Mouse (Mus musculus) cerebellum, adult 18-20 months (tissue): Measurements from ENCODE around the gene Rasgef1b.

ENCODE experiments used
- DNase-seq, 2 experiments: peaks; one replicate each; pipeline ENCODE4 v3.0.0; 2021

Gene Rasgef1b

DNA sequence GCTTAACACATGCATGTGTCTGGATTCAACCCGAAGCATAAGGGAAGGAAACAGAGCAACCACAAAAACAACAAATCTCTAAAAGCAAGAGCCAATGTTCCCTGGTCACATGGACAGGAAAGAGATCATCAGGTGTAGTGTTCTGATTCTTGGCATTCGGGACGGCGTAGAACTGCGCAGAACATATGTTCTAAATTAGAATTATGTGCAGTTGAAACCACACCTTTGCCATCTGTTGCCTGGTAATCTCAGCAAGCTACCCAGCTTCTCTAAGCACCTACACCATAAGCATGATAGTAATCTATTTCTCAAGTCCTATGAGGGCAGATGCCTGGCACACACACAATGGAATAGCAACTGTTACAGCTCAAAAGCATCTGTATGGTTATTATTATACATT lies 27.1 kb downstream of the Rasgef1b start:
- peak; percentile 28 to 29 for DNase-seq

DNA sequence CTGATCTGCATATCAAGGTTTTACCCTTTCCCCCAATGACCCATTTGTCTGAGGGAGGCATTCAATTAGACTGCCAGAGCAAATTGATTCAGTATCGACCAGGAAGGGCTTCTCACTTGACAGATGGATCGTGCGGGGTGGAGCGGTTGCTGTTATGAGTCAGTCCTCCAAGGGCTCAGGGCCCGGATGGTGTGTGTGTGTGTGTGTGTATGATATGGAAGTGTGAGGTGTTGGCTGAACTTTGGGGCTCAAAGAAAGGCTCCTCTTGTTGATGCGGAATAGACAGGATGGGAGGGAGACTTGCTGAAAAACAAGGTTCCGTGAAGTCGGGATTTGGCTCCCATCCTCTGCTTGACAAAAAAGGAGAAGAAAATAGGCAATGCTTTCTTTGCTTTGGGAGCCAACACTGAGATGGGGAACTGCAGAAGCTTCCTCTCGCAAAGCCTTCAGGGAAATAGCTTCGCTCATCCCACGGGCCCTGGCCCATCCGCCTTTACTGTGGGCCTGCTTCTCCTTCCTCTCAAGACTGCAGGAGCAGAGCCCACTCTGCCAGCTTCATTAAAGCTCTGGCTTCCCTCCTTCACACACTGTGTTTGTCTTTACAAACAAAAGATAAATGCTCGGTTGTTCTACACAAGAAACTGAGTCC lies 34.0 kb downstream of the Rasgef1b start:
- DNase-seq = no peak

DNA sequence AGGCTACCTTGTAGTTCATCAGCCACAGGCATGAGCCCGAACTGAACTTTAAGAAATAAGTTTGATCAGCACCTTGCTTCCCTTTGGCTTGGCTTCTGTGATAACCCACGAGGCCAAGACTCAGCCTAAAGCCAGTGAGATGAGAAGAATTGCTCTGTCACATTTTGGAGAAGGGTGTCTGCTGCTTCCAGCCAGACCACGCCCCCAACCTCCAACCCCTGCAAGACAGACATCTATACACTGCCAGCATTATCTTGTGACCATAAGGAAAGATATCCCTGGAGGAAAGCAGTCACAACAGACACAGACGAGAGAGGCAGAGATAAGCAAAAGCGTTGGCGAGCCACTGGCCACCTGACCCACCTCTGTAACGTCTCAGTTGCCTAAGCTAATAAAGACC lies 39.0 kb downstream of the Rasgef1b start:
- no peak for DNase-seq

DNA sequence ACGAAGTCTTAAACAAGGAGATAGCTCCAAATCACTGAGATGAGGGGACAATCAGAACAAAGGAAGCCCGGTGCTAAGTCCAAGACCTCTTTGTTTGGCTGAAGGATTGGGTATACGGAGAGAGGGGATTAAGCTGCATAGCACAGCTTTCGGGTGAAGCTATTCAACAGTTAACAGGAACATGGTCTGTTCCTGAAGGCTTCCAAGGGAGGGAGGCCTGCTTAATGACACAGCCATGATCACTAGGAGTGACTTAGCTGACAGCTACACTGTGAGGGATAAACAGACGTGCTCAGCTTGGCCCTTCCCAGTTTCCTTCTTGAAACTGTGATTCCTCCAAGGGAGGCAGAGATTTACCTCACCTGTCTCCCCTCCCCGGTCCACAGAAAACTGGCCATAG lies 41.0 kb downstream of the Rasgef1b start:
- no peak for DNase-seq

DNA sequence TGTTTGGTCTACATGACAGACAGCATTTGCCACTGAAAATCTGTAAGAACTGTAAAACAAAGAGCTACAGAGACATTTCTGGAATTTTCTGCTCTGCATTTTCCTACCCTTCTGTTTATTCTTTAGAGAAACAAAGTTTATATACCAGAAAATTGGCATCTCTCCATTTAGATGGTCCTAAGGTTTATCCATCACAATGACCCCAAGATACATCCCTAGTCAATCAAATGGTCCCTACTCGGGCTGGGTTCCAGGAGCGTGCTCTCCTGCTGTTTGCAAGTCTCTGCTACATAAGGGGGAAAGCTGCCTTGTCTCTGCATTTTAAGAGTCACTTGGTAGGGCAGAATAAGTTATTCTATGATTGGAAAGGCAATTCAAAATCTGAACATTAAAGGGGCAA lies 44.8 kb downstream of the Rasgef1b start:
- DNase-seq = no peak

DNA sequence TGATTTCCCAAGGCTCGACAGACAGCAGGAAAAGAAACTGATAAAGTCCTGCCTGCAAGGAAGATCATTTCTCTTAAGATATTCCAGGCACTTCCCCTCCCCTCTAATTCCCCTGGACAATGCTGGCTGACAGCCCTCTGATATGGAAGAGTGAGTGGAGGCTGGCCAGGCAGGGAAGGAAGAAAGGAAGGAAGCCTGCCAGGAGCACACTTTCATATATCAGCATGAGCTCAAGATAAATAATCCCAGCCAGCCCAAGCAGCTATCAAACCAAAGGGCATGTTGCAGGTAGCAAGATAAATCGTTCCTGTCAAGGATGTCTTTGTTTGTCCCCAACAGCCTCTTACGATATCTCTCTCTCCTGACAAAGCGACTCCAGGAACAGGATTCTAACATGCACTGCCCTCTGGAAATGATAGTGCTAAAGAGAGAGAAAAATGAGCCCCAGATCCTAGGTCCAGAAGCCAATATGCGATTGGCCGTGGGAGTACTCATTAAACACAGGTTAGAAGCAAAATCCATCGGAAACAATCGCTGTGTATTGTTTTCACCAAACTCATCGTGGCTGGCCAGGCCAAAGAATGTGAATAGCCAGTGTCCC lies 58.8 kb downstream of the Rasgef1b start:
- peak in 1 of 2 experiments; percentile 5 for DNase-seq

DNA sequence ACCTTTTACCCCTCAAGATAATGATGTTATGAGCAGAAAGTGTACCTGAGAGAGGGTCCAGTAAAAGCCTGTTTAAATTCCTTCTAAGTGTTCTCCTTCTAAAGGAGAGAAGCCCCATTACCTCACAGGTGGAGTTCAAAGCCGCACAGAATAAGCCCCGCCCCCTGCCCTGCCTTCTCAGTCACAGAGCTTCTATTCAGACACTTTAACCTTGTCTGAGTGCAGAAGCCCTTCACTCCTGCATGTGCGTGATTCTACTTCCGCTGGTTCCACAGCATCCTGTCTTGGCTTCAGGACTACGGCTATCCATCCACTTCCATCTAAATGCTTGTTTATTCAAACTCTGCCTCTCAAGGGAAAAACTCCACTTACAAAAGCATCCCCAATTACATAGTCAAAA lies 72.8 kb downstream of the Rasgef1b start:
- no peak for DNase-seq

DNA sequence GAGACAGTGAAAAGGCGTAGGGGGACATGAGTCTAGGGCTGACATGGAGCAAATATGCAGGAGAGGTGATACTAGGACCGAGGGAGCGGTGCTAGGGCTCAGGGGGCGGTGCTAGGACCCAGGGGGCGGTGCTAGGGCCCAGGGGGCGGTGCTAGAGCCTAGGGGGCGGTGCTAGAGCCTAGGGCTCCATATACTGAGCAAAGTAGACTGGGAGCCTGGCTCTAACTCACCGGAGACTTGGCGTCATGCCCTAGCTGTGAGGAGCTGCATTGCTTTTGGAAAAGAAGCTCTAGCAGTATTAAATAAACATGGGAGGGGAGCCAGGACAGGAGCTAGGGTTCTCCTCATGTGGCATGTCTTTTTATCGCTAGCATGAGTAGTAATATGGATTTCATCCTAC lies 75.9 kb downstream of the Rasgef1b start:
- peak in 1 of 2 experiments; percentile 5 for DNase-seq

DNA sequence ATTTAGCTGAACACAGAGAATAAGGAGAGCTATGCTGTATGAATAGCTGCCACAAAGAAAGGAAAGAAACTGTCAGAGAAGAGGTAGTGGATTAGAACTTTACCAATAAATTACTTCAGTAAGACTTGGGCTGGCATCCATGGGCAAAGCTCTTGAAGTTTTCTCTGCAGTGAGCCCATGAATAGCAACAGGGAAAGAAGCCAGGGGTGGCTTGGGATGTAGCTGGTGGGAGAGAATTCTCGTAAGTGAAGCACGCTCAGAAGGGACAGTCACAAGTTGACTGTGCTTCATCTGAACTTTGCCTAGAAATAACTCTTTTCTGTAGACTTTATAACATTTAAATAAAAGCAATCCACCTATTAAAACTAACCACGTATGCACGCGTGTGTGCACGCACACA lies 87.5 kb downstream of the Rasgef1b start:
- DNase-seq = no peak

DNA sequence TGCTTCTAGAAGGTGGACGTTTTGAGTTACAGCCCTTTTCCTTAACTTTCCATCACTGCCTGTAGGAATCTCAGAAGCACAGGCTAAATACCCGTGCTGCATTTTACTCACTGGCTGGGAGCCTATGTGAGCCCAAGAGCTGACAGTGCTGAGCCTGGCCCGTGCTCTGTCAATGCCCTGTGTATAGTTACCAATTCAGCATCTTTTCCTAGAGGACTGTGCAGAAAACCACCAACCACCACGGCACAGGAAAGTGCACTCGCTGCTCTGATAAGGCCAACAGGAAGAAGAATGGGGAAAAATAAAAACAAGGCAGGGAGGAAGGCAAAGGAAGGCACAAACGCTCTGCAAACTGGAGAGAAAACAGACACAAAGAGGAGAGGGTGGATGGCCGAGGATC lies 92.3 kb downstream of the Rasgef1b start:
- DNase-seq = no peak

DNA sequence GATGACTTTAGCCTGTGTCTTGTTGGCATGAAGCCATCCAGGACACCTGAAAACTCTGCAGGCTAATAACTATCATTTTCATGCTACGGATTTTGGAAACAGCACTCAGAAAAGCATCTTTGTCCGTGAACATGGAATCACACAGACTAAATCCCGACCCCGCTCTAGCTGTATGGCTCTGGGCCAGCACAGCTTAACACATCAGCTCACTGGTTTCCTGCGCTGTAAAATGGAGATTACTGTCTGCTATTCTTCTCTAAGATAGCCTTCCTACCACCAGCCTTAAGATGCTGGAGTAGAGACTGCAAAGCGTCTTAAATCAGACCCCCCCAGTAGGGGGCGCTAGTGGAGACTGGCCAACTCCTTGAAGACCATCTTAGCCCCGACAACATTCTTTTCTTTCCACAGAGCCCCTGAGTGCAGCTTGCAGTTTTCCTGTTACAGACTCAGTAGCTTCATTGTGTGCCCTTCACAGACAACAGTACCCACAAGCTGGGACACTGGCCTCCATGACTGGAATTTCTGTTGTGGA lies 94.8 kb downstream of the Rasgef1b start:
- peak in 1 of 2 experiments; percentile 22 for DNase-seq

DNA sequence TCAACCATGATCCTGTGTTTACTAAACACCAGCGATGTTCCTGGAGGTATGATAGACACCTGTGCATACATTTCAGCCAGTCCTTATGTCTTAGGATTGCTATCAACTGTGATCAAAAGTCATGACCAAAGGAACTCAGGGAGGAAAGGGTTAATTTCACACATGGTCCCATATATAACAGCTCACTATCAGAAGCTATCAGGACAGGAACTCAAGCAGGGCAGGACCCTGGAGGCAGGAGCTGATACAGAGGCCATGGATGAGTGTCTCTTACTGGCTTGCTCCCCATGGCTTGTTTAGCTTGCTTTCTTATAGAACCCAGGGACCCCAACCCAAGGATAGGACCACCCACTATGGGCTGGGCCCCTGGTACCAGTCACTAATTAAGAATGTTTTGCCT lies 95.3 kb downstream of the Rasgef1b start:
- no peak for DNase-seq

DNA sequence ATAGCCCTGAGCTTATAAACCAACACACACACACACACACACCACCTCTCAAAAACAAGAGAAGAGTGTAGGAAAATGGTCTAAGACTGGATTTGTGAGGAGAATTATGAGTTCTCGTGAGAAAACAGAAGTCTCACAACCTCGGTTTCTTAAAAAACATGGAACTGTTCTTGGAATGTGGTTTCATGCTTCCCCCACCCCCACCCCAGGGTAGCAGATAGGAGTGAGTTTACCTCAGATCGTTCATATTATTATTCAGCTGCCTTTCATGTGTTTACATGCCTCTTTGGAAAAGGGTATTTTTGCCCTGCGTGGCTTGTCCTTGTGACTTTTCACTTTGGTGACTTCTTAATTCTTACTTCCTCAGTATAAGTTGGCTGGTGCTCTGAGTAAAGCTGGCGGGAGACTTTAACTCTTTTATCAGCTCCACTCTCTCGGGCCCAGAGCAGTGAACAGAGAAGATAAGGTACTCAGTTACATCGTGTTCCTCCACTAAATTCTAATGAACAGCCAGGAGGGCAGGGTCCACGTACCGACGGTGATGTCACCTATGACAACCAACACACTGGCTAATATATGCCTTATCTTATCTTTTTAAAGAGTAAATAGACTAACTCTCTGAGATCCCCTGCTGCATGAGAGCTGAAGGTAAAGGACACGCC lies 96.1 kb downstream of the Rasgef1b start:
- DNase-seq = no peak

DNA sequence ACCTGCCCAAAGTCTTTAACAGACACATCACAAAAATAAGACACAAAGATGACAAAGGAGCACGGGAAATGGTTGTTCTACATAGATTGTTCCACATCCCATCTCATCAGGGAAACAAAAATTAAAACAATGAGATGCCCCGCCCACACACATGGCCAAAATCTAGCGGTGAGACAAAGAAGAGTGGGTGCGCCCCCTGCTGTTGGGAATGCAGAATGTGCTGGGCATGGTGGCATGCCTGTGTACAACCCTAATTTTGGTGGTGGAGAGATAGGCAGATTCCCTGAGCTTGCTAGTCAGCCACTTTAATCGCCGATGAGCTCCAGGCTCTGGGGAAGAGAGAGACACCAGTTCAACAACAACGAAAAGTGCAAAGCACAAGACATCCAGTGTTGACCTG lies 98.8 kb downstream of the Rasgef1b start:
- DNase-seq = peak; percentile 38 to 53

DNA sequence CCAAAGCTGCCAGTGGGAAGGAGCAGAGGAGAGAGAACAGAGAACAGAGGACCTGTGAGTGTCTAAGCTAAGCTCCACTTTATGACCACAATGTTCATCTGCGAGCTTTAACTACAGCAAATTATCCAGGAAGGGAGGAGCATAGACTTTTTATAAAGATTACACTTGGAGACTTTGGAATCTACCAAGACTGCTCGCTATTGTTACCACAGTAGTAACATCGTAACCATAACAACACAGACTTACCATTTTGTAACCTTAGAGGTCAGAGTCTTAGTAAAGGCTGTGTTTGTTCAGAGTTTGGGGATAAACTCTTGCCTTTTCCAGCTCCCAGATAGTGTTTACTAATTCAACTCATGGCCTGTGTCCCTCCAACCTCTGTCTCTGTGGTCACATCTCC lies 103.3 kb downstream of the Rasgef1b start:
- DNase-seq = no peak

DNA sequence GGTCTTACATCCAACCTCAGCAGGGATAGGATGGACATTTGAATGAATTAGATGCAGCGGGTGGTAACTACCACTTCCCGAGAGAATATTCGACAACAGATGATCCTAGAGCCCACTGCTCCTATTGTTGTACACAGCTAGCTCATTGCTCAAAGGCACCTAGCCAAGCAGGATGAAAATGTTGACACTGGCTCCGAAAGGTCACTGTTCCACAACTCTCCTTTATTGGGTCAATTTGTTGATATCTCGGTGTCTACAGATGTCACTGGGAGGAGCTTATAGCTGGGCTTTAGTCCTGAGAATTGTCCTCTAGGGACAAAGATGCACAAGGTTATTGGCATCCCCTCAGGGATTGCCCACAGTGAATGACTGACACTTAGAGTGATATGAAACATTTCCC lies 108.1 kb downstream of the Rasgef1b start:
- no peak for DNase-seq

DNA sequence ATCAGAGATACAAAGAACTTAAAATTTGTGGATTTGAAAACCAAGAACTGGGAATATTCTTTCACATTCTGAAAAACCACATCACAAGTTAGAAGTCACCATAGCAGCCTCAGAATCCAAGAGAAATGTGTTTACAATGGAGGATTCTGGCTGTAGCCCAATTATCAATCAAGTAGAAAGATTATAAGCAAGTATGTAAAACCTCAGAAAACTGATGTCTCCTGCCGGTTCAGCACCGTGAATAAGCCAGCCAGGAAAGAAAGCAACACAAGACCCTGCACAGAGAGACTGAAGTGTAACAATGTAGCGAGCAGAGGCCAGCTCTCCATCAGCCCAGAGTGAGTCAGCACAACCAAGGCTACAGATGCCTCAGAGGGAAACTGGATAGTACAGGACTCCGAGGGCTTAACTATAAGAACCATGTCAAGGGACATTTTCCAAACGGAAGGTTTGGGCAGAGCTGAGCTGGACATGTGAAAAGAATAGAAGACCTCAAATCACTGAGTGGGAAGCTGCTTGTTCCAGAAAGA lies 111.5 kb downstream of the Rasgef1b start:
- no peak for DNase-seq

DNA sequence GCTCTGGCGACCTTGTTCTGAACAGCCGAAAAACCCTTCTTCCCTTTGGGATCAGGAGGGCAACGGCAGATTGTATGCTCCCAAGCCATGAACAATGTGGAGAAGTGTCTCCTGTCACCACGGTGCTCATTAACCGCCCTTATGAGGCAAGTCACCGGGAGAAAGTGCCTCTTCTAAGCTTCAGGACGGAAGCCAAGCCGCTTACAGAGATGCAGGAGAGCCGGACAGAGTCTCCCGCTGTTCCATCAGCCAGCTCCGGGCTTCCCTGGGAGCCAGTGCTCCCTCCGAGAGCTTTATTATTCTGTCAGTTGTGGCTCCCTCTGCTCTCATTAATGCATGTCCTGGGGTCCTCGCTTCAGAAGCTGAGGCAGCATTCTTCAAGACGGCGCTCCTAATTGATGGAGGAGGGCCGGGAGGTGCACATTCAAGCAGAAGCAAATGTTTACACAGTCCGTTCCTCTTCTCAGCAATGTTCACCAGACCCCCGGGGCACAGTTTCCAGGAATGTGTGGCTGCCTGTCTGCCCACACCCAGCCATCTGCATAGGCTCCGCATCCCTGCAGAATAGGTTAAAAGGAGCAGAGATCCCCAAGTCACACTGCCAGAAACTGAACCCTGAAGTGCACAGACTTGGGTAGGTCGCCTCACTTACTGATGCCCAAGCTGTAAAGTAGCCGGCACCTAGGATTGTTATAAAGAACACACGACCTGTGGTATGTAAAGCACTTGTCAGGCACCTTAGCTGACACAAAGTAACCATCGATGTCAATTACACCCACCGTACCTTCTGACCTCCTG lies 115.3 kb downstream of the Rasgef1b start:
- no peak for DNase-seq

DNA sequence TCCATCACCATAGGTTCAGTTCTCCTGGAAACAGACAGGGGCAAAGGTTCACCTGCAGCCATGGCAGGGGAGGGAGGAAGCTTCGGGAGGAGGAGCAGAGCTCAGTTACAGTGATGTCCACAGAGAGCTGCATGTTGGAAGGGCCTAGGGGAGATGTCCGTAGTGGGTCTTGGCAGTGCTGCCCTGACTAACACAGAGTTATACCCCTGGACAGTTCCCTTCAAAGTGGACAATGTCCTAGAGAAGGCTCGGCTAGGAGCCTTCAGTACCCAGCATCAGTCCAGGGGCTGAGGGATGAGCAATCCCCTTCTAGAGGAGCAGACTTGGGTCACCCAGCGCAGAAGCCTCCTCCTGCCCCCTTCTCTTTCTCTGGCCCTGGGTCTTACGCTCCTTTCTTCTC lies 121.3 kb downstream of the Rasgef1b start:
- DNase-seq = no peak

DNA sequence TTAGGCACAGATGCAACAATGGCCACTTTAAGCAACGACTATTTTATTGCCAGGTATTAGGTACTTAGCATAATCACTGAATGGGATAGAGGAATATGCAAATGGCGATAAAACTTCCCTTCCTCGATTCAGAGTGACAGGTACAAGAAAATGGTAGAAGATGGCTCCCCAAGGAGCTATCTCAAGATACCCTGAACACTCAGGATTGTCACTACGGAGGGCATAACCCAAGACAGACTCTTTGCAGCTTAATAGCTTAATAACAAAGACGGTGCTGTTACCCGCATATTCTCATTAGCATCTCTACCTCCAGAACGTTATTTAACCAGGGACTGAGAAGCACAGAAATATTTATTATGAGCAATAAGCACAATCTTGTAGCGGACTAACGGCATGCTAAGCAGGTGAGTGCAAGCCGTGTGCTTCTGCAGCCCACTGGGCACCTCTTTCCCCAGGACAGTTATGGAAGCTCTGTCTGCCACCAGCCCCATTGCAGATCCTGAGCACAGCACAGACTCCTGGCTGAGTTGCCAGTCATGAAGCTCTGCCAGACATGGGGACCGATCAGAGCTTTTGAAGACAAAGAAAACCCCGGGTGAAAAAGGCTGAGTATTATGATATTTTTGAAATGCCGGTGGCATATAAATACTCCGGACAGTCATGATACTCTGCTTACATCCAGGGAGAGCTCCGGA lies 122.6 kb downstream of the Rasgef1b start:
- DNase-seq = no peak

DNA sequence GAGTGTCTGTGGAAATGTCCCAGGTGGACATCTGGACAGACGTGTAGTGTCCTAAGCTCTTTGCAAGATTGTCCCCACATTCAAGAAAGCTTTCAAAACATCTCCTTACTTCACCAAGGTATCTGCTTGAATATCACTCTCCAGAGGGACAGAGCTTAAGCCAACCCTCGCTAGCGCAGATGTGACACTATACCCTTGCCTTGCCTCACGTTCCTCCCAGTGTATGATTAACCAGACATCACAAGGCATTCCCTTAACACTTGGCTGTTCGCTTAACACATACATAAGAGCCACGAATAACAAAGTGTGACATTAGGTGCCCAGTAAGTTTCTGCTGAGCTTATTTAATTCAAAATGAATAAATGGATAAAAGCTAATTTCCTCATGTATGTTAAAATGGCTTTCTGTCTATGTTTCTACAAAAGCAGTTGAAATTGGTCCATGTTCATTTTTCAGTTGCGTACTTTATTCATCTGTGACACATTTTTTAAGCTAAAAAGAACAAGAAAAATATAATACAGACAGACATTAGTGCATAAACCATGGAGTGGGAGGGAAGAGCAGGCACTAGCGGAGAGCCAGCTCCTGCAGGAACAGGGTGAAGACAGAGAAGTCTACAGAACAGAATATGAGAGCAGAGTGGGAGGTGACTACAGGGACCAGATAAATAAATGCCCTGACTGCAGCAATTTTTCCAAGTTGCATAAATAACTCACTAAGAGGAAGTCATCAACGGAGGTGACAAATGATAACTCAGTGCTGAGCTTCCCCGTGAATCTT lies 126.4 kb downstream of the Rasgef1b start:
- DNase-seq = no peak

DNA sequence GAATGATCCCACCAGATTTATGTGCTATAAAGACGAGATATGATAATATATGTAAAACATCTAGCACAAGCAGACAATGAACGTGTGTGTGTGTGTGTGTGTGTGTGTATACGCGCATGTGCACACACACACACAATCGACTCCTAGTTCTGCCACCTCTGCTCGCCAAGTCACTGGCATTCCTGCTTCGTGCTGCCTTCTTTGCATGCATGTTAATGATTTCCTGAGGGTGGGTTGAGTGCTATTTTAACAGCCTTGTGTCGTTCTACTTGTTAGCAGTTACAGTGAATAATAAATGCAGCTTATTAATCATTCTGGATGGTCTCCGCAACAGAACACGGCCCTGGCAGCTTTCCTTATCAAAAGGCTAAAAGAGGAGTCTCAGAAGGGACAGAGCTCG lies 129.5 kb downstream of the Rasgef1b start:
- DNase-seq = no peak
